Mouse (Mus musculus) thymus, postnatal 14 days (tissue): ENCODE results near the gene Gch1.
"Not testable (repeated sequence)": the region's sequence is repeated elsewhere in the genome, so short reads cannot be mapped to it uniquely, and the experiment has no call there.

ENCODE experiments used
- DNase-seq: peaks from one replicate; pipeline ENCODE4 v3.0.0; 2021

Gch1 gene

DNA sequence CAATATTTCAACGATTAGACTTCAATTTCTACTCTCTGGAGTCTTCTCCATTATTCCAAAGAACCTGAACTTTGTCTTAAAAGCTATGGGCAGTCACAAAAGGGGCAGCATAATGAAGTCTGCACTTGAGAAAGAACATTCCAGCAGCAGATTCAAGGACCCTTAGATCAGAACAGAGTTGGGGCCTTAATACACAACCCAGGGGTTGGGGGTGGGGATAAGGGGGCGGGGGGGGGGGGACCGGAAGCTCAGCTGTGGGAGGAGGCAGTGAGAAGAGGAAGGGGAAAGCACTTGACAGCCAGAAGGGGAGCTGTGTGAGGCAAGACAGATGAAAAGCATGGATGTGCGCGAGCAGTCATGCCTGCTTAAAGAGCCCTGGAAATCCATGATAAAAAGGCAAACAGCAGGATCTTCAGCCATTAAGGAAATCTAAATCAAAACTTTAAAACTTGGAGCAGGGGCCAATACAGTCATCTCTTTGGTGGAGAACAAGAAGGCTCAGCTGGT, 27.2 kb downstream of the Gch1 start:
- peak; percentile 36 for DNase-seq

DNA sequence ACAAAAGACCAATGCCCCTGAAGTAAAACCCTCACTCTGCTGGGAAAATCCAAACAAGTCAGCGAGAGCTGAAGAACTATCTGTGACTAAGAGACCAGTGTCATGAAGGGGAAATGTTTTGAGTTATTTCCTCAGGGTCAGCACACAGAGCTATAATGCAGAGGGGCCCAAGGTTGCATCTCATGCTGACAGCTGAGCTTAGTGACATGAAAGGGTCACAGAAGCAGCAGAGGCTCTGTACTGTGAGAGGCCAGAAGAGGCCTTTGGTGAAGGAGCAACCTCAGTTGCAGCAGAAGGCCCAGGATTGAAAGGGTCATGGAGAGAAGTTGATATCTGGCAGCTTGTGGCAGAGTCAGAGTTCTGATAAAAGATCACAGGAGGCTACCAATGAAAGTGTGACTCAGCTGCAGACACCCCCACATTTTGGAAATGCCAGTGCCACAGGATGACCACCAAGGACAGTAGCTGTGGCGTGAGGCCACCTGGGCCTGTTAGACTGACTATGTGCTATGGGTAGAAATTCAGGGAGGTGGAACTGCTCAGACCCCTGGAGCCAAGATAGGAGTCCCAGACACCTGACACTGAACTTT, 29.1 kb downstream of the Gch1 start:
- no peak for DNase-seq

DNA sequence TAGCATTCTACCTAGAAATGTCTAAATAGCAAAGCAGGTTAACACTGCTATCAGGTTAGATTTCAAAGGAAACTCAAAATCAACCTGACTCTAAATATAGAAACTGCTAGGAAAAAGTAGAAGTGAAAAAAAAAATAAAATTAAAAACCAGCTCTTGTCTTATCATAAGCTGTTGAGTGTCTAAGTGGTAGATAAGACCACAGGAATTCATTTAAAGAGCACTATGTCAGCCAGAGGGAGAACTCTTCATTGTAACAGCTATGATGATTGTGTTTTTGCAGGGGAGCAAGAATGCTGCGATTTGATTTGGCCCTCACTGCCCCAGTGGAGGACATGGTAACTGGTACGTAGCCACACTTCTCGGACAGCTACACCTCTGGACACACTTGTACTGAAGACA, 34.9 kb downstream of the Gch1 start:
- no peak for DNase-seq

DNA sequence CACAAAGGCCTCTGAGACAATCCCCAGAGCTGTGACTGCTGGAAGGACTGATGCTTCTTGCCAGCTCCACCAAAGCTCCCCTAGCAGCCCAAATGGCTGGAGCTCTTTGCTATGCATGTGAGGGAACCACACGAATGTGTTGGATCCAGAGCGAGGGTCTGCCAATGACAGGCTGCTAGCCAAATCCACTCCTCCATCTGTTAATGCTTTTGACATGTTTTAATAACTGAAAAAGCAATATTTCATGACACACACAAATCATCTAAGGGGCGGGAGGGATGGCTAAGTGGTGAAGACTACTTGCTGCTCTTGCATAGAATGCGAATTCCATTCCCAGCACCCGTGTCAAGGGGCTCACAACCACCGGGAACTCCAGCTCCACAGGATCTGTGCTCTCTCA, 37.9 kb downstream of the Gch1 start:
- DNase-seq: no peak

DNA sequence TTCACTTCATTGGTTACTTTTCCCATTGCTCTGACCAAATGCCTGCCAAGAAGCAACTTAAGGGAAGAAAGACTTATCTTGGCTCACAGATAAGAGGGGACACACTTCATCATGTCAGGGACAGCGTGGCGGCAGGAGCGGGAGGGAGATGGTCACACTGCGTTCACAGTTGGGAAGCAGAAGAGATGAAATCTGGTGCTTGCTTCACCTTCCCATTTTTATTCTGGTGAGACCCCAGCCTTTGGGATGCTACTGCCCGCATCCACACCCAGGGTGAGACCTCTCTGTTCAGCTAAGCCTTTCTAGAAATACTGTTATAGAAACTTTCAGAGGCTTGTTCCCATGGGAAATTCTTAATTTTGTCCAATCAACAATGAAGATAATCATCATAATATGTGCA, 44.9 kb downstream of the Gch1 start:
- DNase-seq: no peak

DNA sequence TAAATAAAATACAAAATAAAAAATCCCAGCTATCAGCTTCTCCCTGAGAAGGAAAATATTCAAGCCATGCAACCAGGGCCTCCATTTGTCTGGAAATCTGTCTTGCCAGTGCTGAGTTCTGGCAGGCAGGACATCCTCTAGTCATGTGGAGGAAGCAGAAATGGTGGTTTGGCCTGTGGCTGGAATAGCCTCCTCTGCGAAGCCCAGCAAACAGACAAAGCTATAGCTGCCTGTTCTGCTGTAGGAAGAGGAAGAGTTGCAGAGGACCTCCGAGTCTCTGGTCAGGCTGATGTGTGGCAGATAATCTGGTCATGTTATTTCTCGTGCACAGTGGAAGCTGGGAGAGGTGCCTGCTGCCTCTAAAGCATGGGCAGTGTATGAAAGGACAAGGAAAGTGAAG, 50.4 kb downstream of the Gch1 start:
- DNase-seq: no peak

DNA sequence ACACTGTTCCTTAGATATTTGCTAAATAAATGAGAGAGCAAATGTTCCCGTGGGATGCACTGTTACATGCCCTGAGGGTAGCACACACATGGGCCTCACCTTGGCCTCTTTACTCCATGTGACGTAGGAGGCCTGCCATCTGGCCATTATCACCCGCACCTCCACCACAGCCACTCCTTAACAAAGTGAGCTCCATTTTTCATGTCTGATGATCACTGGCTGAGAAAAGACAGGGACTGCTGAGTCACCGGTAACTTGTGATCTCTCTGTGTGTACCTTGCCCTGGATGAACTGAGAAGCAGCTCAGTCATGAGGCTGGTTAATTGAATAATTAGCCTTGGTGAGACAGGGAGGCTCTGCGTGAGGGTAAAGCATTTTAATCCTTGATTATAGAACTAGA, 52.6 kb downstream of the Gch1 start:
- no peak for DNase-seq

DNA sequence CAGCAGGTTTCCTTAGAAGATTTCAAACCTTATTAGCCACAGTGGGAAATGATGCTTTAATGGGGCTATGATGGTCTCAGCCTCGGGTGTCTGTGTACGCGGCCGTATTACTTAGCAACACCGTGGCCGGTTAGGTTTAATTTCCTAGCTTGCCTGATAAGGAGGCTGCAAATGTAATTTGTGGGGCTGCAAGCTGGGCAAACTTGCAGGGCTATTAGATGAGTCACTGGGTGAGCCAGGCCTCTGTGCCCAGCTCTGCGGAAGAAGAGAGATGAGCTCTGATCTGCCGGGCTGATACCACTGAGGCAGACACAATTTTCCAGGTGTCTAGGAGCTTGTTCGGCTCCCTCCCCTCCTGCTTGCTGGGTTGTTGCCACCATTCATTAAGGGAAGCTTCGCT, 55.3 kb downstream of the Gch1 start:
- no peak for DNase-seq

DNA sequence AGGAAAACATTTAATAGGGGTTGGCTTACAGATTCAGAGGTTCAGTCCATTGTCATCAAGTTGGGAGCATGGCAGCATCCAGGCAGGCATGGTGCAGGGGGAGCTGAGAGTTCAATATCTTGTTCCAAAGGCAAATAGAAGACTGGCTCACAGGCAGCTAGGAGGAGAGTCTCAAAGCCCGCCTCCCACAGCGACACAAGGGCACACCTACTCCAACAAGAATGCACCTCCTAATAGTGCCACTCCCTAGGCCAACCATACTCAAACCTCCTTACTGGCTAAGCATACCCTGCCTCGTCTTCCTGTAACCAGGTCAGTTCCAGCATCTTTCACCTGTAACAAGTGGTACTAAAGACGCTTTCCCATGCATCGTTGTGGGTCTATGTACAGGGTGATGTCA, 61.2 kb downstream of the Gch1 start:
- DNase-seq: no peak

DNA sequence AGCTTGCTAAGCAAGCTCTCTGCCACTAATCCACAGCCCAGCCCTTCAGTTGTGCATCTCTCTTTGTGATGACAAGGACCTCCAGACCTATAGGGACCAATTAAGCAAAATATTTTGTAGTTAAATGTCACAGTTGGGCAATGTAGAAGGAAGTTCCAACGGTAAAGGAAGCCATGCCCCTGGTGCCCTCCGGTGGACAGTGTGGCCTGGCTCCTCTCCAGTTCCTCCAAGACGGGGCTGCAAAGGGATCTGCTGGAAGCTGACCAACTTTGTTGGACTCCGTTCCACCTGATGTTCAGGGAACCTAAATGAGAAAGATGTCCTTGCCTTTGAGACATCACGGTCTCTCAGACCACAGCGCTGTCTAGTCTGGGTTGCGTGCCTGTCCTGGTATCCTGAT, 71.7 kb downstream of the Gch1 start:
- no peak for DNase-seq

DNA sequence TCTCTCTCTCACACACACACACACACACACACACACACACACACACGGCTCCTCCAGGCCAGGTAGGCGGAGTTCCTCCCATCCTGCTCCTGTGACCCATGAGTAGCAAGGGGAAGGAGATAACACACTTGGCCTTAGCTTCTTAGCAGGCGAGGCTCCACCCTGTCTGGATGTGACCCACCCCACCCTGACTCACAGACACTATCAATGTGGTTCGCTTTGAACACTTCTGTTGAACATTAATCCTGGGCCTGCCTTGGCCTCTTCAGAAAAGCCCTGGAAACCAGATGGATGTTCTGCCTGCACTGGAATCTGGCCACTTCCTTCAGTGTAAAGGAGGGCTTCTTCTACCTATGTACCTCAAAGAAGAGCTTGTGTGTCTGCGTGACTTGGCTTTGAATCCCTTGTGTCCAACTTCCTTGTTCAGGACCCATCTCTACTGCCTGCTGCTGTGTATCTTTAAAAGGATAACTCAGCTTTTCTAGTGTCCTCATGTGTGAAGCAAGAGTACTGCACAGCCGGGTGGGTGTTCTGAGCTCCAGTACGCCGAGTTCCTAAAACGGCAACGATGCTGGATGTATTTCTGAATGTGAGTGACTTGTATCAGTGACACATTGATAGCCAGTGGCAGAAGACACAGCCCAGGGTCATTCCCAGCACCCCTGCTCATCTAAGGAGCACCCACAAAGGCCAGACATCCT, 73.0 kb downstream of the Gch1 start:
- DNase-seq: no peak

DNA sequence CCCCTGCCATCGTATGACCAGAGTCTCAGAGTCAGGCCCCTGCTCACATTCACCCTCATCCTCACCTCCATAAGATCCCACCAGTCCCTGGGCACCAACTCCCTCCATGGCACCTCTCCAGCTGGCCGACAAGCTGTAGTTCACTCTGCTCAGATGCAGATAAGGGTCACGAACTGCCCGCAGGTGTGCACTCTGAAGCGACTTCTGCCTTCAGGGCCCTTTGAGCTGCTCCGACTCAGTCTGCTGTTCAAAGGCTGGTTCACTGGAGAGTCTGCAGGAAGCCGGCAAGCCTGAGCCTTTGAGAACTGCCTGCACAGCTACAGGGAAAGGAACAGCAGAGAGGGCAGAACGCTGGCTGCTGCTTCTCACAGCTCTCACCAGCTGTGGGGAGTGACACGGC, 74.1 kb downstream of the Gch1 start:
- DNase-seq: peak; percentile 82

DNA sequence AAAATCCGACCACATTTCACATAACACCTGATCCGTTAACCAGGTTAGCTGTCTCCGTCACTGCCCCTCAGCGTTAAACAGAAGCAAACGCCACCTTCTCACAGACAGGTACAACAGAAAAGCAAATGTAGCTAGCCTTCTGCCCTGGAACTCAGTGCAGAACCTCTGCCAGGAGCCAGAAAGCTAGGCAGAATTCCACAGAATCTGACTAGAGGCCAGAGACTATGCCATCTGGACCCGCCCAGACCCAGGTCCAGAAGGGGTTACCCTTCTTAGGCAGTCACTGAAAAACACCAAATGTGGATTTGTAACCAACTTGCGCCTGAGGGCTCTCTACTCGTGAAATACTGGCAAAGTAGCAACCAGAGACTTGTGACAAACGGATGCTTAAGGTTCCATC, 77.9 kb downstream of the Gch1 start:
- no peak for DNase-seq

DNA sequence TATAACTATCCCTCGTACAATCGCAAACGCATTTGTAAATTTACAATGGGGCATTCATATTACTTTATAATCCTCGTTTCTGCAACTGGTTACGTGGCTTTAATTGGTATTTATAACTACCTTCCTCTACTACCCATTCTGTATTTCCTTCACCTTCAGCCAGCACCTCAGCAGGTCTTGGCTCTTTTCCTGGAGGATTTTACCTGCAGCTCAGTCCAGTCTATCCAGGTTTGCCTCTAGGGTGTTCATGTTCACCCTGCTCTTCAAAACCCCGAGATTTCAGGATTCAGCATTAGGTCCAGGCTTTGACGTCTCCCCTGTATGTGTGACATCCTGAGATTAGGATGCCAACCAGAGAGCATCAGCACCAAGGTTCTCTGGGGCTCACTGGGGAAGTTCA, 78.8 kb downstream of the Gch1 start:
- DNase-seq: not testable (repeated sequence)

DNA sequence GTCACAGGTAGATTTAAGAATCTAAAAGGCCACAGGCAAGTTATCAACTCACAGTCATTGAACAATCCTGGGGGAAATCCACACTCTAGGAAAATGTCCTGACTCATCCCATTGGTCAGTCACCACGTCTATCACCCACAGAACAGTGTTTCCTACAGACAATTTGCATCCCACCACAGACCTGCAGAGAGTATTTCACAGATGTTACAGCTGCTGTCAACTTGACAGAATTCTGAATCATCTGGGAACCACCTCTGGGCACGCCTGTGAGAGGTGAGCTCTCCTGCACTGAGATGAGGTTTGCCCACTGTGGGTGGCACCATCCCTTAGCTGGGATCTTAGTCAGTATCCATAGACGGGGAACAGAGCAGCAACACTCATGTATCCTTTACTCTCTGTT, 81.8 kb downstream of the Gch1 start:
- DNase-seq: no peak

DNA sequence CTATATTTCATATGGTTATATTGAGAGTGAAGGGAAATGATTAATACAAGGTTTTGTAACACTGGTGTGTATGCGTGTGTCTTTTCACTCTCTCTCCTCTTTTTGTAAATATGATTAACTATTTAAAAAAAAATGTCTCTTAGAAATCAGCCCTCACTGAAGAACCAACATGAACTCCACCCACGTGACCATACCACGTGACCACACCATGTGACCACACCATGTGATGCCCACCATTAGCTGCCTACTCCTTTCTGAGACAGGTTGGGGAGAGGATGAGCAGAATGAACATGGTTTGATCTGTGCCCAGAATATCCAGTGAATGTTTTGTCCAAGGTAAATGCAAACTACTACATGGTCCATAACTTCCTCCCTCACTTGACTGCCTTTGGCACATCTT, 83.5 kb downstream of the Gch1 start:
- DNase-seq: no peak

DNA sequence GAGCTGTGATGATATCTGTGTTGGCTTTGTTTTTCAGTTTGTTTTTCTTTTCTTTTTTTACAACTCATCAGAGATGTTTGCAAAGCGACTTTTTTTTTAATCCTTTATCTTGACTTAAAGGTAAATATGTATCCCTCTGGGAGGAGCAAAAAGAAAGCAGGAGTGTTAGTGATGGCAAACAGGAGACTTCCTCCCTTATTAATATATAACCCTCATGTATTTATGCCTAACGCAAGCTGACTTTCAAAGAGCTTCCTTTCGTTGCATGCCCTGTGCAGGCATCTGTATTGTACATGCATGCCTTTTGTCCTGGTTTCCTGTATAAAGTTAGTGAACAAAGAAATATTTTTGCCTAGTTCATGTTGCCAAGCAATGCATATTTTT, 84.0 kb downstream of the Gch1 start:
- no peak for DNase-seq

DNA sequence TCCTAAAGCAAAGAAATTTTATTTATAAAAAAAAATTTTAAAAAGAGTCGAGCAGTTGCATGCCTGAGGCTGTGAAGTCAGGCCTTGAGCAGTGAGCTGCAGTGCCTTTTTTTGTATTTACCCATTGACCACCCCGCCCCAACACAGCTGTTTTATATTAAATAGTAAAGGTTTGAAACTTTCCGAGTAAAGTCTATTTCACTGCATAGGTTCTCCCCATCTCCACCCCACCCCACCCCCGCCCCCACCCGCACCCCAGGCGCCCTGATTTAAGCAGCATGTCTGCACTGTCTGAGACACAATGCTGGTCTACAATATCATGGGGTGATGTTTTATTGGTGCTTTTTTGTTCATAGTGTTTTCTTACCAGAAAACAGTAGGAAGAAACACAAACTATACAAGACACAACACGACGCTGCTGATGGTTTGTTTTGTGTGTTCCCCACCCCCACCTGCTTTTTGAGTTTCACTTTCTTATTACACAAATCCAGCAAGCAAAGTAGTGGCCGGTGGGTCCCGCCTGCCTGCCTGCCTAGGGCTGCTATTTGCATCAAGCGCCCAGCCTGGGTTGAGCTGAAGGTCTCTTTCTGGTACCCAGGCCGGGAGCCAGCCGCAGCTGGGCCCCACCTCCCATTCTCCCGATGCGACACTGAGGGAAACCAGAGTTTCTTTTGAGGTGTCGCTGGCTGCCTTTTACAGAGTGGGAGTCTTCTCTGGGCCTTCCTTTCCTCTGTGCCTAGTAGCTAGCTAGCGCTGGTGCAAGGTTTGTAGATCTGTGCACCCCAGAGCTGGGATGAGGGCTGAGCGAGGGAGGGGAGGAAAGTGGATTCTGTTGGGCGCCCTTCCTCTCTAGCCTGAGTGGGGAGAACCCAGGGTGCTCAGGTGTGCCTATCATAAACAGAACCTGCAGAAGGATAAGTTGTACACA, 84.7 kb downstream of the Gch1 start:
- peak; percentile 46 for DNase-seq
